ENCODE assay signal across 10 mouse cellular contexts in genomic region chr2:7395473-7395872, GRCm38 (mm10).
DNase-seq lines count a peak whose midpoint lies in the region; ATAC-seq lines count a peak whose summit lies in the region.
"Had no signal": no experiment of that assay in that cellular context is flagged by ENCODE, and none has a peak within 500 bp of the region (broad histone marks: within the 10 kb centered on the region; RNA-seq: fewer than 3 reads in every experiment).

No protein-coding gene starts in this region.

- 61% methylated on average over 7 of the region's 7 CpGs for WGBS in heart, embryonic 12.5 days
- 48% methylated on average over 7 of the region's 7 CpGs for WGBS in neural tube, embryonic 11.5 days
- 25% methylated on average over 7 of the region's 7 CpGs for WGBS in hindbrain, embryonic 15.5 days

- ATAC-seq in heart, embryonic 12.5 days (ENCODE audit: insufficient number of reproducible peaks, low FRiP score): no peak
- no peak for ATAC-seq in neural tube, embryonic 11.5 days (ENCODE audit: insufficient read depth, low FRiP score, low TSS enrichment)
- peak; percentile 65; the same call in 1 of the 2 replicates for ATAC-seq in hindbrain, embryonic 15.5 days (ENCODE audit: low FRiP score, low read depth)

- no peaks in the 10 kb centered on the region for H3K27me3 ChIP-seq in heart, embryonic 12.5 days (replicated peaks)
- H3K27me3 ChIP-seq in neural tube, embryonic 11.5 days (ENCODE audit: control insufficient read depth, insufficient read depth, low read length): no peaks in the 10 kb centered on the region
- H3K27me3 ChIP-seq in hindbrain, embryonic 15.5 days: no peaks in the 10 kb centered on the region
- H3K27me3 ChIP-seq: liver, embryonic 15.5 days had no signal

- peak overlapping the region; percentile 26 for H3K4me2 ChIP-seq in heart, embryonic 12.5 days
- peak overlapping the region; percentile 5; the same call in 1 of the 2 replicates for H3K4me2 ChIP-seq in neural tube, embryonic 11.5 days (ENCODE audit: low read depth)
- peak overlapping the region; percentile 63 for H3K4me2 ChIP-seq in hindbrain, embryonic 15.5 days
- H3K4me2 ChIP-seq: liver, embryonic 15.5 days had no signal

- no peak overlapping the region for H3K4me3 ChIP-seq in heart, embryonic 12.5 days
- H3K4me3 ChIP-seq in neural tube, embryonic 11.5 days (ENCODE audit: low read depth, low read length): no peak overlapping the region
- peak overlapping the region; percentile 39 for H3K4me3 ChIP-seq in hindbrain, embryonic 15.5 days
- H3K4me3 ChIP-seq: liver, embryonic 15.5 days had no signal

- H3K4me1 ChIP-seq in heart, embryonic 12.5 days (replicated peaks): no peaks in the 10 kb centered on the region
- H3K4me1 ChIP-seq in neural tube, embryonic 11.5 days (ENCODE audit: control insufficient read depth, insufficient read depth, low read length): no peaks in the 10 kb centered on the region
- 0 out of 2 replicates have a peak, but pooled peaks cover 2% of the 10 kb centered on the region for H3K4me1 ChIP-seq in hindbrain, embryonic 15.5 days (replicated peaks)
- H3K4me1 ChIP-seq: liver, embryonic 15.5 days had no signal

- no peak overlapping the region for H3K9ac ChIP-seq in heart, embryonic 12.5 days
- no peak overlapping the region for H3K9ac ChIP-seq in neural tube, embryonic 11.5 days (ENCODE audit: low read length)
- peak overlapping the region; percentile 43 for H3K9ac ChIP-seq in hindbrain, embryonic 15.5 days
- H3K9ac ChIP-seq: liver, embryonic 15.5 days had no signal

- no peaks in the 10 kb centered on the region for H3K36me3 ChIP-seq in heart, embryonic 12.5 days
- H3K36me3 ChIP-seq in neural tube, embryonic 11.5 days (ENCODE audit: control insufficient read depth, insufficient read depth, low read length): no peaks in the 10 kb centered on the region
- H3K36me3 ChIP-seq in hindbrain, embryonic 15.5 days: no peaks in the 10 kb centered on the region
- H3K36me3 ChIP-seq: liver, embryonic 15.5 days had no signal

- no peak for DNase-seq in heart, adult 18-20 months
- DNase-seq in neural tube, embryonic 11.5 days (ENCODE audit: low spot score): no peak
- DNase-seq in neural tube, embryonic 10.5 days (ENCODE audit: extremely low spot score, low spot score): no peak
- DNase-seq in retina, embryonic 14.5 days (ENCODE audit: low spot score): peak; percentile 70
- DNase-seq in c-Kit-positive CD71-positive TER-119-positive erythroid progenitor cells, embryonic 14.5 days (ENCODE audit: low spot score): no peak
- no peak for DNase-seq in thymus, postnatal 36 days
- DNase-seq: kidney, adult 2 months had no signal

- H3K27ac ChIP-seq in heart, embryonic 12.5 days (ENCODE audit: poor library complexity, severe bottlenecking): no peak overlapping the region
- H3K27ac ChIP-seq in neural tube, embryonic 11.5 days (ENCODE audit: low read depth, low read length): no peak overlapping the region
- no peak overlapping the region for H3K27ac ChIP-seq in hindbrain, embryonic 15.5 days (replicated peaks)
- H3K27ac ChIP-seq: liver, embryonic 15.5 days had no signal

- no peaks in the 10 kb centered on the region for H3K9me3 ChIP-seq in heart, embryonic 12.5 days (replicated peaks)
- H3K9me3 ChIP-seq in neural tube, embryonic 11.5 days (ENCODE audit: control insufficient read depth, low read length): no peaks in the 10 kb centered on the region
- H3K9me3 ChIP-seq in hindbrain, embryonic 15.5 days: no peaks in the 10 kb centered on the region
- H3K9me3 ChIP-seq: liver, embryonic 15.5 days had no signal

Comparison
In these comparisons a context has a peak if more than half of its experiments do, and no peak if none do; other contexts are left out.
1. H3K4me2 ChIP-seq: peak in every context shown above with its lines; median percentile 63 in hindbrain, embryonic 15.5 days; 26 in heart, embryonic 12.5 days; 5 in neural tube, embryonic 11.5 days.